Mouse (Mus musculus): ENCODE results near the gene Ccnb2. TPM values are rescaled to one million over a fixed set of nuclear protein-coding genes. Genes with fewer than 3 reads are reported as not detected.
A peak's percentile ranks its signal among the peaks of the same experiment; 100 is the strongest.

Gene Ccnb2
- total RNA-seq, 4 experiments from 2014 or later, result 0.41 to 1.0 (median 0.53) TPM

DNA sequence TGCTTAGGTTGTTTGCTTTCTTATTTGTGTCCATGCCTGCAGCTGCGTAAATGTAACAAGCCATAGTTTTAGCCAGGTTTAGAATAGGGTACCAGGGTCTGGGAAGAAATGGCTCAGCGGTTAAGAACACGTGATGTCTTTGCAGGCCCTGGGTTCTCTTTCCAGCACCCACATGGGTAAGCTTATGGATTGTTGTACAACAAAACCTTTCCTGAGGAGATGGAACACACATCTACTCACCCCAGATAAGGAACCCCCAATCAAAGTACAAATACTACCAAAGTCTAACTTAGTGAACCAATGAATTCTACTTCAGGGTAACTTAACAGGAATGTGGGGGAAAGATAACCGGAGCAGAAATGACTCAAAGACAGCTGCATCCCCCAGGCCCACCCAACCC is 36.9 kb downstream of the Ccnb2 start:
- DNase-seq (ENCODE audit: low spot score), result no peak

DNA sequence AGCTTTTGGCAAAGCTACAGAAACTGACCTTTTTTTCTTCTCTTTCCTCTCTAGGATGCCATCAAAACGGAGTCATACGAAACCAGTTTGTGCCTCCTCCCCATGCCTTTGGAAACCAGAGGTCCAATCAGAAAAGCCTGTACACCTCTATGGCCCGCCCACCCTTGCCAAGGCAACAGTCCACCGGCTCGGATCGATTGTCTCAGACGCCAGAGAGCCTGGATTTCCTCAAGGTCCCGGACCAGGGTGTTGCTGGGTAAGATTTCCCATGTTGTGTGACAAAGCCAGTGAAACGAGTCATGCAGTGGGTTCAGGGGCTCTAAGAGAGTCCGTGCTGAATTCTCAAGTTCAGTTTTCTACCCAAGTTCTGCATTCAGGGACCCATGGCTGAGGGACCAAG is 37.6 kb downstream of the Ccnb2 start:
- DNase-seq (ENCODE audit: low spot score), result no peak

DNA sequence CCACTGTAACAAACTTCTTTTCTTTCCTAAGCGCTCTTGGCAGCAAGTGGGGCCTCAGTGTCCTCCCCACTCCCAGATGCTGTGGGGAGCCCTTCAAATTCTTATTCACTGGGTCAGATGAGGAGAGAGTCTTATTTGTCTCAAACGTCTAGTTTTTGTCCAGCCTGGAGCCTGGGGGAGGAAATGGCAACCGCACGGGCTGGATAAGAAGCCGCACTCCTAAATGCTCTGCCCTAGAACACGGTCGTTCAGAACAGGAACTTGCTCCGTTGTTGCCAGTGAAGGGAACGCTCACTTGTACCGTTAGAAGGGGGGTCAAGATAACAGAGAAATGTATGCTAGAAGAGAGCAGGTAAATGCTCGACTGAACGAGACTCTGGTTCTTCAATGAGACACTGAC is 39.3 kb downstream of the Ccnb2 start:
- DNase-seq (ENCODE audit: low spot score), result peak; percentile 31

DNA sequence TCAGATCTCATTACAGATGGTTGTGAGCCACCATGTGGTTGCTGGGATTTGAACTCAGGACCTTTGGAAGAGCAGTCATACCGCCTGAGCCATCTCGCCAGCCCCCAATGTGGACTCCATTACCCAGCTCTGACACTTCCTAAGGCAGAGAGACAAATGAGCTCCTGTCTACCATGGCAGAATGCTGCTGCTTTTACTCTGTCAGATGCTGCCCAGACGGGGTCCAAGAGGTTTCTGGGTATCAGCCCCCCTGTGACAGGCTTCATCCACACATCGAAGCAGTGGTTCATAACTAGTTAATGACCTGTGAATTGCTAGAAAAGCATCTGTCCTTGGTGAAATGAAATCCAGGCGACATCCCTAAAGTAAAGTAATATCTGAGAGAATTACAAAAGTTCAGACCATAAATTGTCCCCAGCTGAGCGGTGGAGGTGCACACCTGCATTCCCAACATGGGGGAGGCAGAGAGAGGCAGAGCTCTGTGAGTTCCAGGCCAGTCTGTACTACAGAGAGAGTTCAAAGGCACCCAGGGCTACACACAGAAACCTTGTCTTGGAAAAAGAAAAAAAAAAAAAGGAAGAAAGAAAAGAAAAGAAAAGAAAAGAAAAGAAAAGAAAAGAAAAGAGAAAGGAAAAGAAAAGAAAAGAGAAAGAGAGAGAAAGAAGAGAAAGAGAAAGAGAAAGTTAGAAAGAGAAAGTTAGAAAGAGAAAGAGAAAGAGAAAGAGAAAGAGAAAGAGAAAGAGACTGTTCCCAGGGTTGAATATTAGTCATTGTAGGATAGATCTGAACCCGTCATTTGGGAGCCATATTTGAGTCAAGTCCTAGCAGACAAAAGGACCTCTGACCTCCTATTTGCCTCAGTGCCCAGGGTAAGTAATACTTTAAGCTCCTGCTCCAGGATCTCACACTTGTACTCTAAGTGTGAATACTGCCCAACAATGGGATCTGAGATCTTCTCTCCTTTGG is 41.6 kb downstream of the Ccnb2 start:
- DNase-seq (ENCODE audit: low spot score), result no peak

DNA sequence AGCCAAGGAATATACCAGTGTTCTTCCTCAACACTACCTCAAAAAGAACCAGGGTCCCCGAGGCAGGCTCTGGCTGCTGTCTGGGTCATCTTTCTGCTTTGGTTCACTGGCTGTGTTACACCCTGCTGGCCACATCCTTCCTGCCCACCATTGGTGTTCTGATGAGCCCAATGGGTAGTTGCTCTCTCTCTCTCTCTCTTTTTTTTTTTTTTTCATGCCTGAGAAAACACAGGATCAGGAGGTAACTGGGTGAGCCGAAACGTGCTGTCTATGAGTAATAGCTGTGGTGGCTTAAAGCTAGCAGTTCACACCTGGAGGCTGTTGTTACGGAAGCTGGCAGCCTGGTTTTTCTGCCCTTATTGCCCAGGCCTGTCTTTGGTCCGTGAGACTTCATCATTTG is 49.7 kb downstream of the Ccnb2 start:
- no peak for DNase-seq (ENCODE audit: low spot score)

DNA sequence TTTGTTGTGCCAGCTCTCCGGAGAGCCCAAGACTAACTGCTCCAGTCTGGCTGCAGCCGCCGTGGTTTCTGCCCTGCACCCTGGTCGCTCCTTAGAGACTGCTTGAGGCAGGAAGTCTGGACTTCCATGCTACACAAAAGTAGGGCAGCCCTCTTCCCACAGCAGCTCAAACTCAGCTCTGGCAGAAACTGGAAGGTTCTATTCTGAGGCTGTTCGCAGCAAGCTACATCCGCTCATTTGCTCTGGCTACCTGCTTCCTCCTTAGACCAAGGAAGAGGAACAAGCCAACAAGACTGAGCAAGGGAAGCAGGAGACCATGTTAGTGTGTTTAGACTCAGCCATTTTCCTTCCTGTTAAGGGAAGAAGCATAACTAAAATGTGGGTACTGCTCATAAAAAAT is 54.4 kb downstream of the Ccnb2 start:
- peak; percentile 45 for DNase-seq (ENCODE audit: low spot score)

DNA sequence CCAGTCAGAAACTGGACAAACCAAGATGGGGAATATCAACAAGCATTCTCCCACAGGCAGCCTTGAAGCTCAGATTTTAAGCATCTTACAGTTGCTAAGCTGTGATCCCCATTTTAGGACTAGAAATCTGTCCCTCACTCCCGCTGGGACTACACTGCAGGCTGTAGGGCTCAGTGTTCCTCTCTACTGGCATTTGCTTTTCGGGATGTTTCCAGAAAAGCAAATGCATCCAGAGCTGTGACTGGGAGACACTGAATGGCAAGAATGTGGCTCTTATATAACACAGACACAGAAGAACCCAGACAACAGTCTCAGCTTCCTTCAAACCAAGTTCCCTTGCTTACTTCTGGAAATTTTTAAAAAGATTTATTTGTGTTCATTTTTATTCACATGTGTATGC is 55.4 kb downstream of the Ccnb2 start:
- DNase-seq (ENCODE audit: low spot score), result no peak

DNA sequence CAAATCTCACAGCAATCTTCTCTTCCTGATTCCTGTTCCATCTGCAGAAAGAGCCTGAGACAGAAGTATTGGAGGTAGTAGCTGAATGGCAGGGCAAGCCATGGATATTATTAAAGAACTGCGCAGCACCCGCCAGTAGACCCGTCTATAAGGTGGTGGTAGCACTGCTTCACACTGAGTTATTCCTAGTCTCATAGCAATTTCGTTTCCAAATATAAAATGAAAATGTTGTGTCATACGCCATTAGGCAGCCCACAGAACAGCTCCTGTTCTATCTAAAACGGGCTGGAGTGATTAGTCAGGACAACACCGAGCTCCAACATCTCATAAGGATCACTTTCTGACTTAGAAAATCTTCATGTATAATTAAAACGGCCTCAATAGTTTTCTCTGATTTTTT is 56.6 kb downstream of the Ccnb2 start:
- DNase-seq (ENCODE audit: low spot score), result no peak

DNA sequence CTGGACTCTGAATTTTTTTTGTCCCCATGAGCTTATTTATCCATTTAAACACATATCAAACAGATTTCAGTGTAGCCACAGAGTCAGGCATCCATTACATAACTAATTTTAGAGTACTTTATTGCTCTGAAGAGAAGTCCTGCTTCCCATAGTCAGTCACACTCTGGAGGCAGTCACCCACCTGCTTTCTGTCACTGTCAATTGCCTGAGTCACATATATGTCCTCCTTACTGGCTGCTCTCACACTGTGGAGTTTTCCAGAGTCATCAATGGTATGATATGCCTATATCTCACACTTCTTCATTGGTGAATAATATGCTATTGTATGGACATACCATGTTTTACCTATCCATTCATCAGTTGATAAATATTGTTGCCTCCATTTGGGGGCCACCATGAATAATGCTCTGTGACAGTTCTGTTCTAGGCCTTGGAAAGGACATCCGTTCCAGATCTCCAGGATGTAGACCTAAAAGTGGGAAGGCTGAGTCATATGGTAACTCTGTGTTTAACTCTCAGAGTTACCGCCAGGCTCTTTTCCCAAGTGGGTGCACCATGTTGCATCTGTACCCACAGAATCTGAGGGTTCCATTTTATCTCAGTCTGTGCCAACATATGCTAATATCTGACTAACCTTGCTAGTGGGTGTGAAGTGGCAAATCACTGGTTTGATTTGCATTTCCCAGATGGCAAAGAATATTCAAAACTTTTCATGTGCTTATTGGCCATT is 61.8 kb downstream of the Ccnb2 start:
- no peak for DNase-seq (ENCODE audit: low spot score)

Small RNA genes within 50 kb of the gene (microRNA-seq; reads per million reads assigned to microRNA genes)
- gene Mir5626, result not detected

Other genes starting within 250 kb of the Ccnb2 start
- gene Myo1e, start 214.2 kb downstream of the Ccnb2 start, total RNA-seq (2022), result 10 to 100 TPM in 2 of 4 experiments, 1 to 10 TPM in 2; 8.0 to 10.3 (median 9.1) TPM
- gene Rnf111, start 82.2 kb upstream of the Ccnb2 start, total RNA-seq (2022), result 10 to 100 TPM; 16.2 to 21.6 (median 19.5) TPM
- gene Sltm, start 121.2 kb upstream of the Ccnb2 start, total RNA-seq (2022), result 10 to 100 TPM; 16.0 to 23.0 (median 19.9) TPM
- under 1 TPM in 3 of 4 experiments, not detected in 1; 0.27 to 0.62 (median 0.38) TPM for gene Gm10642, start 234.7 kb upstream of the Ccnb2 start, total RNA-seq (2022)
- gene Mindy2, start 235.6 kb upstream of the Ccnb2 start, total RNA-seq (2022), result 10 to 100 TPM; 32.6 to 36.5 (median 33.9) TPM